Comparison of ENCODE assay signal across 9 mouse cellular contexts in genomic region chr3:30506329-30507027, GRCm38 (mm10). TPM values are rescaled to one million over a fixed set of nuclear protein-coding genes. Genes with fewer than 3 reads are reported as not detected.
A peak's percentile ranks its signal among the peaks of the same experiment; 100 is the strongest.
DNase-seq lines count a peak whose midpoint lies in the region; ATAC-seq and TF ChIP-seq lines count a peak whose summit lies in the region.
"Had no signal": no experiment of that assay in that cellular context is flagged by ENCODE, and none has a peak within 500 bp of the region (broad histone marks: within the 10 kb centered on the region; RNA-seq: fewer than 3 reads in every experiment).

No protein-coding gene starts in this region.

- peak overlapping the region; percentile 12 for H3K27ac ChIP-seq in layer of hippocampus, adult 2 months
- H3K27ac ChIP-seq in forebrain, embryonic 10.5 days: peak overlapping the region; percentile 98
- no peak overlapping the region for H3K27ac ChIP-seq in intestine, postnatal 0 days (ENCODE audit: low read depth, low read length)
- no peak overlapping the region; the same call in 1 of the 2 replicates for H3K27ac ChIP-seq in neural tube, embryonic 14.5 days (ENCODE audit: low read depth, low read length)

- TF ChIP-seq CTCF in layer of hippocampus, adult 2 months (conservative IDR thresholded peaks at IDR 0.05): no peak
- TF ChIP-seq CTCF in intestine, postnatal 0 days (IDR thresholded peaks at IDR 0.05; ENCODE audit: low read depth): no peak

- ATAC-seq in intestine, postnatal 0 days: no peak
- no peak for ATAC-seq in neural tube, embryonic 14.5 days (ENCODE audit: low read depth)
- ATAC-seq in activated CD4-positive, CD25-positive, alpha-beta regulatory T cell, adult 4 months: no peak

- H3K4me3 ChIP-seq in layer of hippocampus, adult 2 months: peak overlapping the region; percentile 32; the same call in 1 of the 2 replicates
- H3K4me3 ChIP-seq in forebrain, embryonic 10.5 days: peak overlapping the region; percentile 80
- peak overlapping the region; percentile 59 for H3K4me3 ChIP-seq in intestine, postnatal 0 days (ENCODE audit: low read depth, low read length)
- peak overlapping the region; percentile 15 for H3K4me3 ChIP-seq in neural tube, embryonic 14.5 days (ENCODE audit: low read depth, low read length)

- no peaks in the 10 kb centered on the region for H3K9me3 ChIP-seq in forebrain, embryonic 10.5 days
- no peaks in the 10 kb centered on the region for H3K9me3 ChIP-seq in intestine, postnatal 0 days (ENCODE audit: control insufficient read depth)
- no peaks in the 10 kb centered on the region for H3K9me3 ChIP-seq in neural tube, embryonic 14.5 days (ENCODE audit: control insufficient read depth, low read length)

- no peak for DNase-seq in layer of hippocampus, adult 2 months (ENCODE audit: low spot score in 2 of 2)
- DNase-seq in layer of hippocampus, postnatal 36 days: no peak
- no peak for DNase-seq in forebrain, embryonic 10.5 days (ENCODE audit: extremely low spot score, low spot score)
- no peak for DNase-seq in layer of hippocampus, adult 8-10 months (ENCODE audit: low spot score in 2 of 2)
- no peak for DNase-seq in testis, postnatal 14 days (ENCODE audit: low spot score)

- H3K27me3 ChIP-seq in forebrain, embryonic 10.5 days (ENCODE audit: poor library complexity, severe bottlenecking): peaks cover 60% of the 10 kb centered on the region
- peaks cover 72% of the 10 kb centered on the region for H3K27me3 ChIP-seq in intestine, postnatal 0 days (replicated peaks; ENCODE audit: control insufficient read depth, insufficient read depth, low read length)
- H3K27me3 ChIP-seq in neural tube, embryonic 14.5 days (ENCODE audit: control insufficient read depth, insufficient read depth, low read length): peaks cover 47% of the 10 kb centered on the region

- H3K4me1 ChIP-seq in forebrain, embryonic 10.5 days: peaks cover 80% of the 10 kb centered on the region
- 0 out of 2 replicates have a peak, but pooled peaks cover 4% of the 10 kb centered on the region for H3K4me1 ChIP-seq in intestine, postnatal 0 days (replicated peaks; ENCODE audit: control insufficient read depth, insufficient read depth, low read length)
- peaks cover 16% of the 10 kb centered on the region for H3K4me1 ChIP-seq in neural tube, embryonic 14.5 days (ENCODE audit: control insufficient read depth, insufficient read depth, low read length)

- 2% methylated on average over 17 of the region's 17 CpGs for WGBS in forebrain, embryonic 10.5 days
- 14% methylated on average over 17 of the region's 17 CpGs for WGBS in intestine, postnatal 0 days
- 4% methylated on average over 17 of the region's 17 CpGs for WGBS in neural tube, embryonic 14.5 days

- H3K4me2 ChIP-seq in intestine, postnatal 0 days (replicated peaks; ENCODE audit: low read depth): peak overlapping the region; percentile 88
- peak overlapping the region; percentile 78; the same call in 1 of the 2 replicates for H3K4me2 ChIP-seq in neural tube, embryonic 14.5 days (ENCODE audit: low read depth, low read length)

- H3K36me3 ChIP-seq in forebrain, embryonic 10.5 days (replicated peaks): no peaks in the 10 kb centered on the region
- H3K36me3 ChIP-seq in intestine, postnatal 0 days (ENCODE audit: control insufficient read depth, insufficient read depth): no peaks in the 10 kb centered on the region
- H3K36me3 ChIP-seq in neural tube, embryonic 14.5 days (ENCODE audit: control insufficient read depth, insufficient read depth, low read length): no peaks in the 10 kb centered on the region

- H3K9ac ChIP-seq in intestine, postnatal 0 days (ENCODE audit: low read depth, low read length): no peak overlapping the region
- H3K9ac ChIP-seq in neural tube, embryonic 14.5 days (replicated peaks; ENCODE audit: low read depth, low read length): no peak overlapping the region

RNA-seq across cellular contexts. Expression of gene Mecom, which starts 41.3 kb away (rescaled TPM):
- total RNA-seq in layer of hippocampus, adult 2 months (2021): 1 to 10 TPM; 3.3 to 3.5 TPM
- 1 to 10 TPM; 3.2 to 4.3 TPM for total RNA-seq in layer of hippocampus, postnatal 36 days (2021)
- 26.7 and 26.9 TPM in 2 replicates for polyA plus RNA-seq in forebrain, embryonic 10.5 days (2016; fragmentation: Nextera tagmentation; extraction: Ambion mirVana)
- polyA plus RNA-seq in intestine, postnatal 0 days (2015; fragmentation: Nextera tagmentation; extraction: Ambion mirVana): 7.7 and 9.4 TPM in 2 replicates
- 6.4 and 8.5 TPM in 2 replicates for polyA plus RNA-seq in neural tube, embryonic 14.5 days (2014; fragmentation: Nextera tagmentation; extraction: Ambion mirVana)
- 1 to 10 TPM; 2.2 to 5.5 (median 4.5) TPM for total RNA-seq in layer of hippocampus, adult 8-10 months (2022)
- not detected for polyA plus RNA-seq in activated CD4-positive, CD25-positive, alpha-beta regulatory T cell, adult 4 months (2017; shearing (Covaris generic))
- total RNA-seq: neutrophil, adult 5-6 weeks had no signal

Comparison
In these comparisons a context has a peak if more than half of its experiments do, and no peak if none do; other contexts are left out.
1. H3K27ac ChIP-seq: peak in layer of hippocampus, adult 2 months (single experiment) and forebrain, embryonic 10.5 days (single experiment); none in intestine, postnatal 0 days (single experiment) and neural tube, embryonic 14.5 days (single experiment).
2. H3K4me3 ChIP-seq: peak in every context shown above with its lines; median percentile 80 in forebrain, embryonic 10.5 days; 59 in intestine, postnatal 0 days; 32 in layer of hippocampus, adult 2 months; 15 in neural tube, embryonic 14.5 days.